Mouse (Mus musculus) brown adipose tissue, adult 24 weeks (tissue): ENCODE results near the gene Atxn7l1. TPM values are rescaled to one million over a fixed set of nuclear protein-coding genes. Genes with fewer than 3 reads are reported as not detected.

ENCODE experiments used
- H3K27ac ChIP-seq: fragments of 200-500 bp; replicated peaks from 2 replicates; pipeline ENCODE4 v1.5.1; 2012; ENCODE audit warnings: low read depth, mild to moderate bottlenecking, low read length
- H3K4me1 ChIP-seq: fragments of 200-500 bp; 2 replicates; pipeline ENCODE4 v1.6.1; 2012; ENCODE audit warnings: low read length, mixed read lengths; ENCODE audit not compliant: control insufficient read depth, insufficient read depth, insufficient read length
- H3K4me3 ChIP-seq: fragments of 200-500 bp; 2 replicates; pipeline ENCODE4 v1.5.1; 2012; ENCODE audit warnings: low read depth, mild to moderate bottlenecking, low read length, moderate library complexity; ENCODE audit not compliant: insufficient read depth
- polyA plus RNA-seq: library from polyadenylated mRNA; stranded (reverse); fragments of >200 nt; gene quantifications from 2 replicates; pipeline ENCODE4 v1.2.4, GENCODE M21; 2012; ENCODE audit not compliant: missing spikeins, insufficient read depth, insufficient read length

The Atxn7l1 gene
- polyA plus RNA-seq, 1 experiment, result 22.9 TPM

GRCm38 (mm10) chr12:33280805-33281204 lies 133.3 kb downstream of the Atxn7l1 start:
- peaks cover 5% of the 10 kb centered on the region for H3K4me1 ChIP-seq
- no peak overlapping the region for H3K27ac ChIP-seq
- H3K4me3 ChIP-seq, result no peak overlapping the region

DNA sequence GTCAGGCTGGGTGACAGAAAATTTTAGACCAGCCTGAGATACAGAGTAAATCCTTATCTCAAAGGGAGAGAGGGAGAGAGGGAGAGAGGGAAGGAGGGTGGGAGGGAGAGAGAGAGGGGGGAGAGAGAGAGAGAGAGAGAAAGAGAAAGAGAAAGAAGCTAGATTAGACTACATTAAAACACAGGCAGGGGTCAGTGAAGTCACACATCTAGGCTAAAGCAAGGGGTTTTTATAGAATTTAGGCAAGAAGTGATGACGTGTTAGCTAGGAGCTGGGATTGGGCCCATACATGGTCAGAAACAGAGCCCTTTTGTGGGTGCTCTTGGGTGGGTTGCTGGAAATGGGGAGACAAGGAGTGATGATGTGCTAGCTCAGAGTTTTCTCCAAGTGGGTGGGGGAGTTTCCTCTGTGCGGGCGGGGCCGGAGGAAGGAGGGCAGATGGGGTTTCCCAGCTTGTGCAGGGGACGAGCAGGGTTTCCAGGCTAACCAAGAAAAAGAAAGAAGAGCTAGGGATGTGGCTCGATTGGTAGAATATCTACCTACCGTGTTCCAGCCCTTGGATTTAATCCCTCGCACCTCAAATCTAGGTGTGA lies 136.9 kb downstream of the Atxn7l1 start:
- Histone ChIP-seq H3K27ac (no peak overlapping the region), H3K4me3 (no peak overlapping the region), H3K4me1 (peaks cover 9% of the 10 kb centered on the region; the same call in 1 of the 2 replicates)

DNA sequence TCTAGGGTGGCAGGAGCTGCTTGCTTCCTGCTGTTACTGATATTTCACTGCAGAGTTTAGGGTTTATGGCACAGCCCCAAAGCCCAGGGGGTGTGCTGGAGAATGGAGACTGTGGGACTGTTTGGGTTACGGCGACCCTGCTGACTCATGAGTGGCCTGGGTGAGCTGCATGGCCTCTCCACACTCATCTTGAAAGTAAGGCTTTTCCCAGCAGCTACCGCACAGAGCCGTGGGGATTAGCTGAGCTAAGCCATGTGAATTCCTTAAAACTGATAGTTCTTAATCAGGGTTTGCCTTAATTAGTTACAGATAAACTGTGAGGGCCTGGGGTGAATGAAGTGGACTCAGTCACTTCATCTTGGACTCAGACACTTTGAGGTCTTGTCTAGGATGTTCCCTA lies 137.9 kb downstream of the Atxn7l1 start:
- peaks cover 9% of the 10 kb centered on the region; the same call in 1 of the 2 replicates for H3K4me1 ChIP-seq
- H3K4me3 ChIP-seq, result no peak overlapping the region
- H3K27ac ChIP-seq, result no peak overlapping the region

GRCm38 (mm10) chr12:33285933-33286649 lies 138.6 kb downstream of the Atxn7l1 start:
- H3K4me1 ChIP-seq, result peaks cover 9% of the 10 kb centered on the region; the same call in 1 of the 2 replicates
- no peak overlapping the region for H3K27ac ChIP-seq
- no peak overlapping the region for H3K4me3 ChIP-seq

- peaks cover 9% of the 10 kb centered on the region; the same call in 1 of the 2 replicates for H3K4me1 ChIP-seq
- H3K27ac ChIP-seq, result no peak overlapping the region
Observed at GRCm38 (mm10) chr12:33287686-33288085, 140.2 kb downstream of the Atxn7l1 start.

DNA sequence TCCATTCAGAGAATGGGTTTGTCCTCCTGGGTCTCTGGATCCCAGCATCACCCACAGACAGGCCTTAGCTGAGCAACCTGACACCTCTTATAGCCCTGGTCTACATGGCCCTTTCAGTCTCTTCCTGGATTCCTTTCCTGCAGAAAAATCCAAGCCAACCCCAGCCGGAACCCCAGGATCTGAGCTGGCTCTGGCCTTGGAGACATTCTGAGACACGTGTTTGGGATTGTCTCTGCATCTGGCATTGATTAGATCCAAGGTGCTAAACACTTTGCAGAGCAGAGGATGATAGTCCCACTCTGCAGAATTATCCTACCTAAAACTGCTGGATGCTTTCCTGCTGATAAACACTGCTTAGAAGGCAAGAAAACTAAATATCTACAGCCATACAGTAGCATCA lies 141.3 kb downstream of the Atxn7l1 start:
- Histone ChIP-seq H3K4me3 (no peak overlapping the region), H3K27ac (no peak overlapping the region), H3K4me1 (peaks cover 9% of the 10 kb centered on the region; the same call in 1 of the 2 replicates)

More at GRCm38 (mm10) chr12:33287686-33288085, 140.2 kb downstream of the Atxn7l1 start:
- no peak overlapping the region for H3K4me3 ChIP-seq

GRCm38 (mm10) chr12:33302070-33302469 lies 154.6 kb downstream of the Atxn7l1 start:
- Histone ChIP-seq H3K4me1 (peaks cover 5% of the 10 kb centered on the region; the same call in 1 of the 2 replicates), H3K4me3 (peak overlapping the region; percentile 71), H3K27ac (peak overlapping the region; percentile 53)

GRCm38 (mm10) chr12:33302523-33303383 lies 155.3 kb downstream of the Atxn7l1 start:
- peaks cover 5% of the 10 kb centered on the region; the same call in 1 of the 2 replicates for H3K4me1 ChIP-seq
- peak overlapping the region; percentile 71 for H3K4me3 ChIP-seq
- H3K27ac ChIP-seq, result peak overlapping the region; percentile 65

GRCm38 (mm10) chr12:33303384-33303770 lies 155.9 kb downstream of the Atxn7l1 start:
- Histone ChIP-seq H3K27ac (peak overlapping the region; percentile 65; the same call in 1 of the 2 replicates), H3K4me1 (peaks cover 5% of the 10 kb centered on the region; the same call in 1 of the 2 replicates), H3K4me3 (peak overlapping the region; percentile 71)

- peaks cover 5% of the 10 kb centered on the region; the same call in 1 of the 2 replicates for H3K4me1 ChIP-seq
- H3K27ac ChIP-seq, result no peak overlapping the region
Observed at GRCm38 (mm10) chr12:33305106-33305505, 157.6 kb downstream of the Atxn7l1 start.

GRCm38 (mm10) chr12:33306476-33306875 lies 159.0 kb downstream of the Atxn7l1 start:
- Histone ChIP-seq H3K4me1 (peaks cover 8% of the 10 kb centered on the region; the same call in 1 of the 2 replicates), H3K4me3 (no peak overlapping the region), H3K27ac (no peak overlapping the region)

More at GRCm38 (mm10) chr12:33305106-33305505, 157.6 kb downstream of the Atxn7l1 start:
- H3K4me3 ChIP-seq, result no peak overlapping the region

DNA sequence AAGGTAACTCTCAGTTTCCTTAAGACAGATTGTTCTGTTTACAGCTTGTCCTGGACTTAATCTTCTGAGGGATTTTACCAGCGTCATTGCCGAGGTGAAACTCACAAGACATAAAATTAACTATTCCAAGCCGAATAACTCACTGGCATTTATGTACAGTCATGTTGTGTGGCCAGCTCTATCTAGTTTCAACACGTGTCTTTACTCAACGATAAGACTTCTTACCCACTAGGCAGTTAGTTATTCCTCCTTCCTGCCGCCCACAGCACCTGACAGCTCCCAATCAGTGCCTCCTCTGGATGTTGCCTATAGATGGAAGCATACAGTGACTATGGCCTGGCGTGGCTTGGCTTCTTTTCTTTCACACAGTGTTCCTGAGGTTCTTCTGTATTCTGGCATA lies 161.2 kb downstream of the Atxn7l1 start:
- Histone ChIP-seq H3K27ac (no peak overlapping the region), H3K4me1 (peaks cover 19% of the 10 kb centered on the region), H3K4me3 (no peak overlapping the region)

GRCm38 (mm10) chr12:33313828-33314671 lies 166.6 kb downstream of the Atxn7l1 start:
- H3K27ac ChIP-seq, result 0 out of 2 replicates have a peak overlapping the region, but pooled peaks have one; percentile 1
- H3K4me3 ChIP-seq, result peak overlapping the region; percentile 47
- peaks cover 23% of the 10 kb centered on the region for H3K4me1 ChIP-seq
